Mouse (Mus musculus): ENCODE measurements around the gene Kcnh8. TPM values are rescaled to one million over a fixed set of nuclear protein-coding genes. Genes with fewer than 3 reads are reported as not detected.

Gene Kcnh8
- polyA plus RNA-seq, 1 experiment from 2014 or later = 5.5 TPM

DNA sequence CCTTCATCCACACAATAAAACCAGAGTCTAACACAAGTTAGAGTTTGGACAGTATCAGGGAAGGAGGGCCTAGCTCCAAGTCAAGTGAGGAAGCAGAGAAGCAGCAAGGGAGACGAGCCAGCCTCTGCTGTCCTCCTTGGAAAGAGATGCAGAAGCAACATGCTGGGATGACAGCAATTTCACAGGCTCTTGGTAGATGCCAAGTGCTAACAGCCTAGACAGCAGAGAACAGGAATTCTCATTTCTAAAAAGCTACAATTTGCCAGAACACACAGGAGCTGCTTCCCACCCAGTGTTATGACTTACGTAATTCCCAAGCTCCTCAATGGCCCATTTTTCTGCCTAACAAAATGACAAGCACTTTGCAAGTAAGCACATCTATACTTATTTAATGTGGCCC lies 277.5 kb downstream of the Kcnh8 start:
- no peak overlapping the region for H3K9ac ChIP-seq
- H3K36me3 ChIP-seq (replicated peaks) = no peaks in the 10 kb centered on the region
- no peak overlapping the region for H3K4me3 ChIP-seq
- 86% methylated on average over 2 of the region's 2 CpGs for WGBS
- no peaks in the 10 kb centered on the region for H3K27me3 ChIP-seq (replicated peaks)
- no peak overlapping the region for H3K27ac ChIP-seq
- H3K4me2 ChIP-seq = no peak overlapping the region
- H3K9me3 ChIP-seq = no peaks in the 10 kb centered on the region
- H3K4me1 ChIP-seq = no peaks in the 10 kb centered on the region
- no peak for ATAC-seq (replicated peaks)

DNA sequence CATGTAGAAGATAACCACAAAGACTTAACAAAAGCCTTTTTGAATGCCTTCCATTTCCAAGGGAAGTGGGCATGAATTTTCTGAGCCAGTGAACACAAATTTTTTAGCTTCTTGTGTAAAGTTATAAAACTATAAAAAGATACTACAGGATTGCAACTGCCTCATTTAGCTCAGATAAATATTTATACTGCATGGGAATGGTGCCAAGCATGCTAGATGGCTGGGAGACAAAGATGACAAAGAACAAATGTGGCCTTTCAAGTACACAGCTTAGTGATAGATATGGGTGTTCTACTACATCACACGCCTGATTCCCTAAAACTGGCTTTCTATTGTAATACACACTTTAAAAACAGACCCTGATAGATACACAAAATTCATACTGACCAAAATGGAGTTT lies 282.7 kb downstream of the Kcnh8 start:
- ATAC-seq (replicated peaks) = no peak
- no peak overlapping the region for H3K9ac ChIP-seq
- H3K36me3 ChIP-seq (replicated peaks) = no peaks in the 10 kb centered on the region
- H3K9me3 ChIP-seq = no peaks in the 10 kb centered on the region
- H3K4me1 ChIP-seq = no peaks in the 10 kb centered on the region
- no peak overlapping the region for H3K4me2 ChIP-seq
- H3K4me3 ChIP-seq = no peak overlapping the region
- no peaks in the 10 kb centered on the region for H3K27me3 ChIP-seq (replicated peaks)
- 74% methylated on average over 1 of the region's 1 CpGs for WGBS
- no peak overlapping the region for H3K27ac ChIP-seq

DNA sequence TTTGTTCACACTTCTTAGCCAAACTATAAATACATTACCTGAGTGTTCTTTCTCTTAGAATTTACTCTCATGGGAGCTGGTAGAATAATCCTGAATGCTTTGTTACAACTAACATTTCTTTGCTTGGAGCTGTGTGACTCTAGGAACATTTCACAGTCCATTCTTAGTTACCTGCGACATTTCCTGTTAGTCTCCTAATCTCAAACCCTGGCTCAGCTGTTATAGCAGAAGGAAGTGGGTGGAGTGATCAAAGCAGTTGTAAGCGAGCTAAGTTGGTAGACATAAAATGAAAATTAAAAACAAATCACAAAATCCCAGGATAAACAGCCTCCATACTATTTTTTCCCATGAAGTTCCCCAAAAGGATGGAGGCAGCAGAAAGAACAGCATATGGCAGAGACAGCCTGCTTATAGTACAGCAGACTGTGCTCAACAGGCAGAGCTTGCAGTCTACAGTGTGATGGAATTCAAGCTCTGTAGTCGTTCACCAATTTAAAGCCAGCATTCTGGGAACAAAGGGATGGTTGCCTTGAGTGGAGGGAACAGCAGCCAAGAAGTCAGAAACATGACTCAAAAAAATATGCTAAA lies 318.1 kb downstream of the Kcnh8 start:
- no peak for ATAC-seq (replicated peaks)
- WGBS = 71% methylated on average over 3 of the region's 3 CpGs
- Histone ChIP-seq H3K4me1 (no peaks in the 10 kb centered on the region), H3K9ac (no peak overlapping the region), H3K27me3 (replicated peaks) (no peaks in the 10 kb centered on the region), H3K27ac (no peak overlapping the region), H3K4me2 (no peak overlapping the region), H3K36me3 (replicated peaks) (no peaks in the 10 kb centered on the region), H3K9me3 (no peaks in the 10 kb centered on the region), H3K4me3 (no peak overlapping the region)

DNA sequence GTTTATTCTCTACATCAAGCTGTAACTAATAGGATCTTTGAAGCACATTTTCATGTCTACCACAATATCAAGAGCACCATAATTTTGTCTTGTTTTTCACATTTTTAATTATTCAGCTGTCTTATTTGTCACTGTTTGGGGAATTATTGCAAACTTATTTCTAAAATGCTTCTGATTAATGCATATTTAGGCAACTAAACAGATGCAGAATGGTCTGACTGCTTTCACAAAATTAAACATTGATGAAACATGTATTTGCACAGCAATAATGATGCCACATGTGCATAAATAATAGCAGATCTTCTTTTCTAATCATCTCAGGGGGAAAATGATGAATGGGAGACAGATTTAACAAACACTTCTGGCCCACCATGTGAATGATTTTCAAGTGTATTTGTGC lies 341.5 kb downstream of the Kcnh8 start:
- H3K4me3 ChIP-seq = no peak overlapping the region
- no peaks in the 10 kb centered on the region for H3K9me3 ChIP-seq
- no peak overlapping the region for H3K9ac ChIP-seq
- H3K27me3 ChIP-seq (replicated peaks) = no peaks in the 10 kb centered on the region
- no peaks in the 10 kb centered on the region for H3K4me1 ChIP-seq
- no peak overlapping the region for H3K4me2 ChIP-seq
- no peaks in the 10 kb centered on the region for H3K36me3 ChIP-seq (replicated peaks)
- H3K27ac ChIP-seq = no peak overlapping the region
- no peak for ATAC-seq (replicated peaks)

DNA sequence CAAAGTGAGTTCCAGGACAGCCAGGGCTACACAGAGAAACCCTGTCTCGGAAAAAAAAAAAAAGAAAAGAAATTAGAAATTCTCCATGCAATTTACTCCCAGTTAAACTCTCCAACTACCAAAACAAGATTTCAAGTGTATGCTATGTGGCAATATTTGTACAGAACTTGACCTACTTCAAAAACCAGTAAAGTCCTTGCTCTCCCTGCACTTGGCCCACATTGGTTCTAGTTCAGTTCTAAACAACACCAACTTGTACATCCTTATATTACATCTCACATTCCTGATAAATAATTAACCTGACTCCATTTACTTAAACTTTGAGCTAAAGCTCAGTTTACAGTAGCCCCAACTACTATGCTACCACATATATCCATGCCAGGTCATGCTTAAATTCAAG lies 370.2 kb downstream of the Kcnh8 start:
- H3K27me3 ChIP-seq (replicated peaks) = no peaks in the 10 kb centered on the region
- H3K4me3 ChIP-seq = no peak overlapping the region
- no peaks in the 10 kb centered on the region for H3K36me3 ChIP-seq (replicated peaks)
- no peak overlapping the region for H3K4me2 ChIP-seq
- H3K9ac ChIP-seq = no peak overlapping the region
- no peaks in the 10 kb centered on the region for H3K4me1 ChIP-seq
- H3K27ac ChIP-seq = no peak overlapping the region
- 77% methylated on average over 1 of the region's 1 CpGs for WGBS
- H3K9me3 ChIP-seq = no peaks in the 10 kb centered on the region
- no peak for ATAC-seq (replicated peaks)

DNA sequence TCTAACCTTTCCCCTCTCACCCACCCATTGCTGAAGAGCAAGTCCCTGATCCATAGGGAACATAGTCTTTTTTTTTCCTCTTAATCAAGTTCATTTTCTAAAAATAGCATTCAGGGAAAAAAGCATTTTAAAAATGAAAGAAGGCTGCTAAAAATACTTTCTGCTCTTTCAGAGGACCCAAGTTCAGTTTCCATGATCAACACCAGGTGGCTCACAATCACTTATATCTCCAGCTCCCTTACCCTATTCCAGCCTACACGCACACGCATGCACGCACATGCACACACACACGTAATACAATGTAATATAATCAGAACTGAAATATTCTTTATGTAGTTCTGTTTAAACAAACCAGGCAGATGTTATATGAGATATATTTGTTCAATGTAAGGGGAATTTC lies 378.4 kb downstream of the Kcnh8 start:
- H3K4me3 ChIP-seq = no peak overlapping the region
- H3K9ac ChIP-seq = no peak overlapping the region
- 94% methylated on average over 4 of the region's 4 CpGs for WGBS
- H3K27me3 ChIP-seq (replicated peaks) = no peaks in the 10 kb centered on the region
- H3K4me2 ChIP-seq = no peak overlapping the region
- no peaks in the 10 kb centered on the region for H3K36me3 ChIP-seq (replicated peaks)
- no peak overlapping the region for H3K27ac ChIP-seq
- no peaks in the 10 kb centered on the region for H3K4me1 ChIP-seq
- no peak for ATAC-seq (replicated peaks)
- no peaks in the 10 kb centered on the region for H3K9me3 ChIP-seq

All from midbrain, embryonic 15.5 days (tissue).